Mouse (Mus musculus): ENCODE measurements around the gene Lpgat1. TPM values are rescaled to one million over a fixed set of nuclear protein-coding genes. Genes with fewer than 3 reads are reported as not detected.

Lpgat1 gene
- polyA plus RNA-seq, 1 experiment from 2014 or later: 26.3 TPM

DNA sequence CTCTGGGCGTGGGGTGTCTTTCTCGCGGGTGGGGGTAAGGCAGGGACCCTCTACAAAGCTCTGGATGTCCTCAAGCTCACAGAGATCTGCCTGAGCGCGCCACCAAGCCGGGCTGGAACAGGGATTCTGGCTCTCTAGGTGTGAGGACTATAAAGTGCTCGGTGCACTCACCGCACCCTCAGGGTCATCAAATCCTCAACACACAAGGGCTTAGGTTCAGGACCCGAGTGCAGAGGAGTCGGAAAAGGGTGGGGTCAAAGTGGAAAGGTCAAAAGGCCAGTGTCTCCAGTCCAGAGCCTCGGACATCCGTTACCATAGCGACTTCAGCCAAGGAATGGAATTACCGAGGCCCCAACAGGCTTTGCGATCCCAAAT lies 103.3 kb downstream of the Lpgat1 start:
- WGBS: 3% methylated on average over 15 of the region's 15 CpGs
- H3K27me3 ChIP-seq (replicated peaks; ENCODE audit: control insufficient read depth, insufficient read depth, low read length): no peaks in the 10 kb centered on the region
- no peaks in the 10 kb centered on the region for H3K9me3 ChIP-seq (ENCODE audit: control insufficient read depth, low read length)
- H3K4me1 ChIP-seq (ENCODE audit: control insufficient read depth, insufficient read depth, low read depth, low read length): peaks cover 14% of the 10 kb centered on the region
- peak overlapping the region; percentile 29; the same call in 1 of the 2 replicates for H3K27ac ChIP-seq (ENCODE audit: low read depth, low read length)
- H3K9ac ChIP-seq (ENCODE audit: low read depth, low read length): peak overlapping the region; percentile 61
- H3K36me3 ChIP-seq (ENCODE audit: control insufficient read depth, insufficient read depth, low read length): no peaks in the 10 kb centered on the region
- peak overlapping the region; percentile 84 for H3K4me3 ChIP-seq (ENCODE audit: low read length)
- H3K4me2 ChIP-seq (ENCODE audit: low read length): peak overlapping the region; percentile 97
- ATAC-seq: peak; percentile 63

DNA sequence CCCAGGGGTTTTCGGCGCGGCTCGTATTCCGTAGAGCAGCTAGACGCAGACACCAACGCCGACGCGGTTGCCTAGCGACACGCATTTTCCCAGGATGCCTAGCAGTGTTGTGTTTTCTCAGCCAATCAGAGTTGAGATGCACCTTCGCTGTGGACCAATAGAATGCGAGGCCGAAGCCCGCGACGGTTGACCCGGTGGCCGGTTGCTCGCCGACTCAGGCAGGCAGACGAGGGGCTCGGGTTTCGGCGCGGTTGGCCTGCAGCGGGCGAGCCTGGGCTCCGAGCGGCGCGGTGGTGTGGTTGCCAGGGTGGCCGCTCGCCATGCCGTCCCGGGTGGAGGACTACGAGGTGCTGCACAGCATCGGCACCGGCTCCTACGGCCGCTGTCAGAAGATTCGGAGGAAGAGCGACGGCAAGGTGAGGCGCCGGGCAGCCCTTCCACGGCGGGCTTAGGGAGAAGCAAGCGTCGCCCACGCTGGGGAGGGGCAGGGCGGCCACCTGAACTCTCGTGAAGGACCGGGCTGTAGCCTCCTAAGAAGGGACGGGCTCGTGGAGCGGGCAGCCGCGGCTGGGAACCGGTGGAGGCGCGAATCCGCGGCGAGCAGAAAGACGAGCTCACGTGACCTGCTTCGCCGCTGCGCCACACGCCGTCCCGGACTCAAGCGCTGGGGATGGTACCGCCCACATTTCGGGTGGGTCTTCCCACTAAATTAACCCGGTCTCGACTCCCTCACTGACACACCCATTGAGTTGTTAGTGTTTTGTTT lies 103.9 kb downstream of the Lpgat1 start, which contains the start of gene Nek2:
Gene Nek2, plus strand, starts transcription at position 119 of the 766 bp plus-strand sequence.
- Histone ChIP-seq H3K4me3 (ENCODE audit: low read length) (peak within 1 kb of the TSS; percentile 84), H3K36me3 (ENCODE audit: control insufficient read depth, insufficient read depth, low read length) (no peaks in the 10 kb centered on the region), H3K27me3 (replicated peaks; ENCODE audit: control insufficient read depth, insufficient read depth, low read length) (no peaks in the 10 kb centered on the region), H3K27ac (ENCODE audit: low read depth, low read length) (peak within 1 kb of the TSS; percentile 44; the same call in 1 of the 2 replicates), H3K4me2 (ENCODE audit: low read length) (peak within 1 kb of the TSS; percentile 97), H3K9me3 (ENCODE audit: control insufficient read depth, low read length) (no peaks in the 10 kb centered on the region), H3K4me1 (ENCODE audit: control insufficient read depth, insufficient read depth, low read depth, low read length) (peaks cover 14% of the 10 kb centered on the region), H3K9ac (ENCODE audit: low read depth, low read length) (peak within 1 kb of the TSS; percentile 61)
- ATAC-seq: peak; percentile 96
- under 1% methylated on average over 79 of the region's 79 CpGs for WGBS

DNA sequence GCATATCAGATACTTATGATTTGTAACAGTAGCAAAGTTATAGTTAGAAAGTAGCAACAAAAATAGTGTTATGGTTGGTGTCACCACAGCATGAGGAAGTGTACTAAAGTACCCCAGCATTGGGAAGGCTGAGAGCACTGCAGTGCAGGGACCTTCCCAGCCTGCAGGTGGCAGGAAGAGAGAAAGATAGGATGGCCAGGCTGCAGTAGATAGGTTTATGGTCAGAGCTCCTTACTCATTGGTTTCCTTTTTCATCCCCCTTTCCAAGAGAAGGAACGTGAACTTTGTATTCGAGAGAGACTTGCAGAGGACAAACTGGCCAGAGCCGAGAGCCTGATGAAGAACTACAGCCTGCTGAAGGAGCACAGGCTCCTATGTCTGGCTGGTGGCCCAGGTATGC lies 111.5 kb downstream of the Lpgat1 start:
- no peaks in the 10 kb centered on the region for H3K4me1 ChIP-seq (ENCODE audit: control insufficient read depth, insufficient read depth, low read depth, low read length)
- no peak for ATAC-seq
- H3K27ac ChIP-seq (ENCODE audit: low read depth, low read length): no peak overlapping the region
- 88% methylated on average over 3 of the region's 3 CpGs for WGBS
- H3K4me3 ChIP-seq (ENCODE audit: low read length): no peak overlapping the region
- H3K4me2 ChIP-seq (ENCODE audit: low read length): no peak overlapping the region
- no peaks in the 10 kb centered on the region for H3K27me3 ChIP-seq (replicated peaks; ENCODE audit: control insufficient read depth, insufficient read depth, low read length)
- no peaks in the 10 kb centered on the region for H3K9me3 ChIP-seq (ENCODE audit: control insufficient read depth, low read length)
- no peak overlapping the region for H3K9ac ChIP-seq (ENCODE audit: low read depth, low read length)
- no peaks in the 10 kb centered on the region for H3K36me3 ChIP-seq (ENCODE audit: control insufficient read depth, insufficient read depth, low read length)

DNA sequence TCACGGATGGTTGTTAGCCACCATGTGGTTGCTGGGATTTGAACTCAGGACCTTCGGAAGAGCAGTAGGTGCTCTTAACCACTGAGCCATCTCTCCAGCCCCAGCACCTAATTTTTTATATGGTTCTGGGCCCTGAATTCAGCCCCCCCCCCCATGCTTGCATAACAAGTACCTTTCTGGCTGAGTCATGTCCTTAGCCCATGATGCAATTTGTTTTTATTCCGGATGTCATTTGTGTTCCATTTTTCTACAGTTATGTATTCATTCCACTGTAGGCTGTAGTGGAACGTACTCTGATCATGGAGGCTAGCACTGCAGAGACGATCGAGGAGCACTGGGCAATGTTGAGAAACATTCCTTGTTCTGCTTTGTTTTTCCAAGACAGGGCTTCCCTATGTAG lies 115.8 kb downstream of the Lpgat1 start:
- no peak overlapping the region for H3K4me2 ChIP-seq (ENCODE audit: low read length)
- no peak overlapping the region for H3K9ac ChIP-seq (ENCODE audit: low read depth, low read length)
- H3K27ac ChIP-seq (ENCODE audit: low read depth, low read length): no peak overlapping the region
- no peaks in the 10 kb centered on the region for H3K36me3 ChIP-seq (ENCODE audit: control insufficient read depth, insufficient read depth, low read length)
- H3K9me3 ChIP-seq (ENCODE audit: control insufficient read depth, low read length): no peaks in the 10 kb centered on the region
- no peak for ATAC-seq
- no peak overlapping the region for H3K4me3 ChIP-seq (ENCODE audit: low read length)
- H3K4me1 ChIP-seq (ENCODE audit: control insufficient read depth, insufficient read depth, low read depth, low read length): no peaks in the 10 kb centered on the region
- no peaks in the 10 kb centered on the region for H3K27me3 ChIP-seq (replicated peaks; ENCODE audit: control insufficient read depth, insufficient read depth, low read length)
- WGBS: 98% methylated on average over 6 of the region's 6 CpGs

Other genes starting within 250 kb of the Lpgat1 start
- gene Dtl, start 142.3 kb upstream of the Lpgat1 start, polyA plus RNA-seq (2015; fragmentation: Nextera tagmentation; extraction: Ambion mirVana): 7.1 and 10.0 TPM in 2 replicates
- 26.7 and 35.7 TPM in 2 replicates for gene Ints7, start 142.2 kb upstream of the Lpgat1 start, polyA plus RNA-seq (2015; fragmentation: Nextera tagmentation; extraction: Ambion mirVana)
- gene Nek2, start 103.6 kb downstream of the Lpgat1 start, polyA plus RNA-seq (2015; fragmentation: Nextera tagmentation; extraction: Ambion mirVana): 7.5 and 9.4 TPM in 2 replicates
- gene Slc30a1, start 188.9 kb downstream of the Lpgat1 start, polyA plus RNA-seq (2015; fragmentation: Nextera tagmentation; extraction: Ambion mirVana): 2.0 and 2.2 TPM in 2 replicates